Mouse (Mus musculus): ENCODE data around the gene Abhd4. TPM values are rescaled to one million over a fixed set of nuclear protein-coding genes. Genes with fewer than 3 reads are reported as not detected.

Gene Abhd4
- total and polyA plus RNA-seq, 2 experiments from 2014 or later = 103 to 192 TPM

GRCm38 (mm10) chr14:54218233-54218632, 35.8 kb upstream of the Abhd4 start:
- H3K27ac ChIP-seq (ENCODE audit: low read depth) = no peak overlapping the region
- H3K9me3 ChIP-seq (replicated peaks; ENCODE audit: control insufficient read depth, low read length) = no peaks in the 10 kb centered on the region
- no peak for DNase-seq (ENCODE audit: low spot score)
- H3K4me1 ChIP-seq (ENCODE audit: control insufficient read depth, insufficient read depth) = peaks cover 15% of the 10 kb centered on the region
- no peaks in the 10 kb centered on the region for H3K36me3 ChIP-seq (replicated peaks; ENCODE audit: control insufficient read depth, insufficient read depth, low read length)
- H3K4me2 ChIP-seq (ENCODE audit: low read depth, low read length) = no peak overlapping the region
- H3K27me3 ChIP-seq (ENCODE audit: control insufficient read depth, insufficient read depth, low read length) = no peaks in the 10 kb centered on the region
- 60% methylated on average over 1 of the region's 1 CpGs for WGBS
- no peak overlapping the region for H3K4me3 ChIP-seq (ENCODE audit: low read depth, low read length)
- TF ChIP-seq CTCF (IDR thresholded peaks at IDR 0.05; ENCODE audit: low read depth) (no peak), EP300 (IDR thresholded peaks at IDR 0.05; ENCODE audit: low read depth) (no peak)
- no peak for ATAC-seq (ENCODE audit: insufficient read depth, low read depth)
- H3K9ac ChIP-seq (replicated peaks; ENCODE audit: low read depth, low read length) = no peak overlapping the region

DNA sequence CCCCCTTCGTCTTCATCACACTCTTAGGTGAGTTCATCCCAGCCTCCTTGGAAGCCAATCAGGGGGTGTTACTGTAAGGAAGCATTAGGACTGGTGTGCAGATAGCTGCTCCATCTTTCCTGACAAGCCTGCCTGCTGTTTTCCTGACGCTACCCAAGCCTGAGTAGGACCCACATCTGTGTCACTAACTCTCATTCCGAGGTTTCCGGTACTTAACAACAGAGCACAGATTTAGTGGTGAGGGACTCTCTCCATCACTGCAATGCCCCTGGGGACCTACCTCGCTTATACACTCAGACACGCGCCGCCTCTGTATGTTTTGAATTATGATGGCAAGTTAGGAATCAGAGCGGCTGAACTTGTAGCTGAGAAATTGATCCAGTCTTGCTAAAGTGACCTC, 35.3 kb upstream of the Abhd4 start:
- H3K4me1 ChIP-seq (ENCODE audit: control insufficient read depth, insufficient read depth) = peaks cover 15% of the 10 kb centered on the region
- 71% methylated on average over 9 of the region's 9 CpGs for WGBS
- no peak for ATAC-seq (ENCODE audit: insufficient read depth, low read depth)

GRCm38 (mm10) chr14:54219256-54219655, 34.7 kb upstream of the Abhd4 start:
- Histone ChIP-seq H3K27ac (ENCODE audit: low read depth) (no peak overlapping the region), H3K4me1 (ENCODE audit: control insufficient read depth, insufficient read depth) (peaks cover 15% of the 10 kb centered on the region), H3K27me3 (ENCODE audit: control insufficient read depth, insufficient read depth, low read length) (no peaks in the 10 kb centered on the region), H3K9ac (replicated peaks; ENCODE audit: low read depth, low read length) (no peak overlapping the region), H3K4me3 (ENCODE audit: low read depth, low read length) (no peak overlapping the region), H3K36me3 (replicated peaks; ENCODE audit: control insufficient read depth, insufficient read depth, low read length) (no peaks in the 10 kb centered on the region), H3K9me3 (replicated peaks; ENCODE audit: control insufficient read depth, low read length) (no peaks in the 10 kb centered on the region), H3K4me2 (ENCODE audit: low read depth, low read length) (no peak overlapping the region)
- ATAC-seq (ENCODE audit: insufficient read depth, low read depth) (no peak), DNase-seq (ENCODE audit: low spot score) (no peak)
- TF ChIP-seq EP300 (IDR thresholded peaks at IDR 0.05; ENCODE audit: low read depth) (no peak), CTCF (IDR thresholded peaks at IDR 0.05; ENCODE audit: low read depth) (no peak)
- 71% methylated on average over 8 of the region's 8 CpGs for WGBS

More for the DNA sequence above, 35.3 kb upstream of the Abhd4 start:
- Histone ChIP-seq H3K36me3 (replicated peaks; ENCODE audit: control insufficient read depth, insufficient read depth, low read length) (no peaks in the 10 kb centered on the region), H3K27me3 (ENCODE audit: control insufficient read depth, insufficient read depth, low read length) (no peaks in the 10 kb centered on the region), H3K9ac (replicated peaks; ENCODE audit: low read depth, low read length) (no peak overlapping the region), H3K9me3 (replicated peaks; ENCODE audit: control insufficient read depth, low read length) (no peaks in the 10 kb centered on the region), H3K4me2 (ENCODE audit: low read depth, low read length) (no peak overlapping the region), H3K27ac (ENCODE audit: low read depth) (no peak overlapping the region), H3K4me3 (ENCODE audit: low read depth, low read length) (no peak overlapping the region)
- DNase-seq (ENCODE audit: low spot score) = no peak
- no peak for TF ChIP-seq CTCF (IDR thresholded peaks at IDR 0.05; ENCODE audit: low read depth)
- no peak for TF ChIP-seq EP300 (IDR thresholded peaks at IDR 0.05; ENCODE audit: low read depth)

DNA sequence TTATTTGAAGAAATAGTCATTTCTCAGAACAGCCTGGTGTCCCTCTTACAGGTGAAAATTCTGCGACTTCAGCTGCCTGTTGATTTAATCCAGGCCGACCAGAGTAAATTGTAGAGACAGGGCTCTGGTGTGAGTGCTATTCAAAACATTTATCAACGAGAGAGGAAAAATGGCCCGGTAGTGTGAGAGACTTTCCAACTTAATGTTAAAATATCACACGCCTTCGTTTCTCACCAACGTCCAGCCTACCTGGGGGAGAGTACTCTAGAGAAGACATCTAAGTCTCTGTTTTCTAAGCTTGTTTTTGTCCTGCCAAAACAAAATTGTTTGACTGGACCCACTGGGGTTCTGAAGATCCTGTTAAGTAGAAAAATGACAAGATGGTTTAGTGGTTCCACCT, 34.1 kb upstream of the Abhd4 start:
- Histone ChIP-seq H3K27ac (ENCODE audit: low read depth) (no peak overlapping the region), H3K4me3 (ENCODE audit: low read depth, low read length) (no peak overlapping the region), H3K9ac (replicated peaks; ENCODE audit: low read depth, low read length) (no peak overlapping the region), H3K36me3 (replicated peaks; ENCODE audit: control insufficient read depth, insufficient read depth, low read length) (no peaks in the 10 kb centered on the region), H3K4me2 (ENCODE audit: low read depth, low read length) (no peak overlapping the region), H3K27me3 (ENCODE audit: control insufficient read depth, insufficient read depth, low read length) (no peaks in the 10 kb centered on the region), H3K4me1 (ENCODE audit: control insufficient read depth, insufficient read depth) (peaks cover 19% of the 10 kb centered on the region), H3K9me3 (replicated peaks; ENCODE audit: control insufficient read depth, low read length) (no peaks in the 10 kb centered on the region)
- DNase-seq (ENCODE audit: low spot score) (no peak), ATAC-seq (ENCODE audit: insufficient read depth, low read depth) (no peak)
- 72% methylated on average over 7 of the region's 7 CpGs for WGBS
- no peak for TF ChIP-seq CTCF (IDR thresholded peaks at IDR 0.05; ENCODE audit: low read depth)
- TF ChIP-seq EP300 (IDR thresholded peaks at IDR 0.05; ENCODE audit: low read depth) = no peak

DNA sequence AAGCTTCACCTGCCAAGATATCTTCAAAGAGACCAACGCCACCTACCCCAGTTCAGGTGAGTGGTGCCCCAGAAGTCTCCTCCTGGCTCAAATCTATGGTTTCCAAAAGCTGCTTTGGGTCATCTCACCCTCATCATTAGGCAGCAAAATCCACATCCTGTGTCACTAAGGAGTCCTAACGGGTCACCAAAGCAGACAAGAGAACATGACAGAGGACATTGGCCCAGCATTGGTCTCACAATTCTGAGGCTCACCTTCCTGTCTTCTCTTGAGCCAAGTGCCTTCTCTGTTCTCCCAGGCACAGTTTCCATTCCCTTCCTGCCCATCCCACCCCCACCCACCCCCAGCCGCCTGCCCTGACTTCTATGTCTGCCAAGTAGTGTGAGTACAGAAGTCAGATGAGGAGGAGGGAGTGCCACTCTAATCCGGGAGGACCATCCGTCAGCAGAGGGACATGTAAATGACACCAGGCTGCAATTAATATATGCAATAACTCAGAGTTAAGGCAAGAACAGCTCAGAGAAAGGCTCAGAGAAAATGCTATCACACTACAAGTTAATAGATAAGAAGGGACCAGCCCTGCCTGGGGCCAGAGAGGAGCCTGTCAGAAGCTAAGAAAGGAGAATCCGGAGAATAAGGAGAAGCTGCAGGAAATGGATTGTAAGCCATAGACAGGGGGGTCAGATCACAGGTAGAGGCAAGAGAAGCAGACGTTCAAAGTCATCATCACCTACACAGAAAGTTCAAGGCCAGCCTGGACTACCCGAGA, 33.1 kb upstream of the Abhd4 start:
- Histone ChIP-seq H3K4me1 (ENCODE audit: control insufficient read depth, insufficient read depth) (peaks cover 13% of the 10 kb centered on the region), H3K36me3 (replicated peaks; ENCODE audit: control insufficient read depth, insufficient read depth, low read length) (no peaks in the 10 kb centered on the region), H3K9me3 (replicated peaks; ENCODE audit: control insufficient read depth, low read length) (no peaks in the 10 kb centered on the region), H3K9ac (replicated peaks; ENCODE audit: low read depth, low read length) (no peak overlapping the region), H3K4me2 (ENCODE audit: low read depth, low read length) (no peak overlapping the region), H3K27ac (ENCODE audit: low read depth) (no peak overlapping the region), H3K4me3 (ENCODE audit: low read depth, low read length) (no peak overlapping the region), H3K27me3 (ENCODE audit: control insufficient read depth, insufficient read depth, low read length) (no peaks in the 10 kb centered on the region)
- DNase-seq (ENCODE audit: low spot score) (no peak), ATAC-seq (ENCODE audit: insufficient read depth, low read depth) (no peak)
- no peak for TF ChIP-seq EP300 (IDR thresholded peaks at IDR 0.05; ENCODE audit: low read depth)
- WGBS = 52% methylated on average over 8 of the region's 8 CpGs

- no peak overlapping the region for H3K27ac ChIP-seq (ENCODE audit: low read depth)
- TF ChIP-seq EP300 (IDR thresholded peaks at IDR 0.05; ENCODE audit: low read depth) = no peak
- no peak for TF ChIP-seq CTCF (IDR thresholded peaks at IDR 0.05; ENCODE audit: low read depth)
- ATAC-seq (ENCODE audit: insufficient read depth, low read depth) (no peak), DNase-seq (ENCODE audit: low spot score) (no peak)
- H3K27me3 ChIP-seq (ENCODE audit: control insufficient read depth, insufficient read depth, low read length) = no peaks in the 10 kb centered on the region
- no peak overlapping the region for H3K4me2 ChIP-seq (ENCODE audit: low read depth, low read length)
- no peaks in the 10 kb centered on the region for H3K9me3 ChIP-seq (replicated peaks; ENCODE audit: control insufficient read depth, low read length)
- WGBS = 97% methylated on average over 6 of the region's 6 CpGs
- H3K4me3 ChIP-seq (ENCODE audit: low read depth, low read length) = no peak overlapping the region
- peaks cover 10% of the 10 kb centered on the region; the same call in 1 of the 2 replicates for H3K4me1 ChIP-seq (ENCODE audit: control insufficient read depth, insufficient read depth)
- H3K9ac ChIP-seq (replicated peaks; ENCODE audit: low read depth, low read length) = no peak overlapping the region
- H3K36me3 ChIP-seq (replicated peaks; ENCODE audit: control insufficient read depth, insufficient read depth, low read length) = no peaks in the 10 kb centered on the region
These were observed 32.3 kb upstream of the Abhd4 start for GRCm38 (mm10) chr14:54221641-54222040.
